Mouse (Mus musculus): ENCODE results near the gene Fbxw21.

Gene Fbxw21

DNA sequence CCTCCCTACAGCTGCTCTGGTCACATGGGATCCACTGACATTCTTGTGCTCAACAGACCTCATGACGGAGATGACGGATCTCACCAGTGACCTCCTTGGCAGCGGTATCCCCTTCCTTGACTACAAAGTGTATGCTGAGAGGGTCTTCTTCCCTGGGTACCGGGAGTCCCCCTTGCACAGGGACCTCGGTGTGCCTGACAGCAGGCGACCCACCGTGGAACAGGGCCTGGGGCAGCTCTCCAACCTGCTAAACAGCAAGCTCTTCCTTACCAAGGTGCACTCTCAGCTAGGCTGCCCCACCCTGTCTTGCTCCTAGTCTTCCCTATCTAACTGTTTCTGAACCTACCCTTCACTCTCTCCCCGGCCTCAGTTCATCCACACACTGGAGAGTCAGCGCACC lies 50.2 kb downstream of the Fbxw21 start:
- no peak for DNase-seq (ENCODE audit: extremely low spot score, low read depth, low spot score)

DNA sequence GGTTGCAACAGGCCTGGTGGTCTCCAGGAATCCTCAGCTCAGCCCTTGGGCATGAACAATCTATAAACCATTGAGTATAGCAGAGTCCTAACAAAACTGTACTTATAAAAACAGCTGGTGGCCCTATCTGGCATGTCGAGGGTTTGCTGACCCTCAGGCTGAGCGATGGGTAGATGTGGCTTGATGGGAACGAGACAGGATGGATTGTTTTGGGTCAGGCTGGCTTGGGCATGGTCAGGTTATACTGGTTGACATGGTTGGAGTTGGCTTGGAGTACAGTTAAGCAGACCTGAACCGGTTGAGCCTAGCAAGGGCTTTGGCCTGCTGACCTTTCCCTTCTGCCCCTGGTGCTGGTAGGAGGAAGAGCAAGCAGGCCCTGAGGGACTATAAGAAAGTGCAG lies 50.7 kb downstream of the Fbxw21 start:
- DNase-seq (ENCODE audit: extremely low spot score, low read depth, low spot score) = no peak

DNA sequence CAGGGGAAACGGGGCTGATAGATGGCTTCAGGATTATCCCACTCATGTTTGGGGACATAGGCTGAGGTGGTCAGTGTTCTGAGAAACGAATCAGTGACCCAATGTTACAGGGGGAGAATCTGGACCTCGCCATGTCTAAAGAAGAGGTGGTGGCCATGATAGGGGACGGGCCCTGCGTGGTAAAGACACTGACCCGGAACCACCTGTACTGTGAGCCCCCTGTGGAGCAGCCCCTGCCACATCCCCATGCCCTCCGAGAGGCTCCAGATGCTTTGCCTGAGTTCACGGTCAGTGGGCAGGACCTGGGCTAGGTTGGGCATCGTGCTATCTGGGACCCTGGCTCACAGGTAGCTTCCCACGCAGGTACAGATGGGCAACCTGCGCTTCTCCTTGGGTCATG lies 51.6 kb downstream of the Fbxw21 start:
- DNase-seq (ENCODE audit: extremely low spot score, low read depth, low spot score) = no peak

DNA sequence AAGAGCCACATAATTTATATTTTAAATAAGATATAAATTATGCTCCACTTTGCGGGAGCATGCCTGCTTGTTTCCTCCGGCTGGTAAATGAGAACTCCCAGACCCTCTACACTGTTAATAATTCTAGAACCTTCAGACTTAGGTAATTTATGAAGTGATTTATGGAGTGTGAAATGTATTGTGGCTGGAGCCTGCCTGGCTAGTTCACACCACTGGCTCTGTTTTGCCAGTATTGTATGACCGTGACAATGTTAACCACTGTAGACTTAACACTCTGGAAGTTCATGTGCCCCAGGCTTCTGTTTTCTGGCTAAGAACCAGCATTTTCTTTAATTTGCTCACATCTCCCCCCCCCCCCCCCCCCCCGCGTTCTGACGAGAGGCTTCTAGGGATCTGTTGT lies 54.5 kb downstream of the Fbxw21 start:
- DNase-seq (ENCODE audit: extremely low spot score, low read depth, low spot score) = no peak

DNA sequence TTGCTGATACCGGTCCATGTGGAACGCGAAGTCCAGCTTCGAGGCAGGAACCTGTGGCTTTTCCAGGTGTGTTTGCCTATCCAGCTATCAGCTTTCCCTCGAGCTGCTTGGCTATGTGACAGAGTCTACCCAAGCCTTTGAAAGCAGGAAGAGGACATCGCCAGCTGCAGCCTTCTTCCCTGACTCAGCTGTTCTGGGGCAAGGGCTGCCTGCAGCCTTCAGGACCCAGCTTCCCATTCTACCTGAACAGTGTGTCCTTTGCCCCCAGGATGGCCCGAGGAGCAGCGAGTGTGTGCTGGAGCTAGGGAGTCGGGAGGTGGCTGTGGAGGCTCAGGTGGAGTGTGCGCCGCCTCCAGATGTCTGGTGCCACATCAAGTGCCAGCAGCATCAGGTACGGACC lies 56.2 kb downstream of the Fbxw21 start:
- no peak for DNase-seq (ENCODE audit: extremely low spot score, low read depth, low spot score)

DNA sequence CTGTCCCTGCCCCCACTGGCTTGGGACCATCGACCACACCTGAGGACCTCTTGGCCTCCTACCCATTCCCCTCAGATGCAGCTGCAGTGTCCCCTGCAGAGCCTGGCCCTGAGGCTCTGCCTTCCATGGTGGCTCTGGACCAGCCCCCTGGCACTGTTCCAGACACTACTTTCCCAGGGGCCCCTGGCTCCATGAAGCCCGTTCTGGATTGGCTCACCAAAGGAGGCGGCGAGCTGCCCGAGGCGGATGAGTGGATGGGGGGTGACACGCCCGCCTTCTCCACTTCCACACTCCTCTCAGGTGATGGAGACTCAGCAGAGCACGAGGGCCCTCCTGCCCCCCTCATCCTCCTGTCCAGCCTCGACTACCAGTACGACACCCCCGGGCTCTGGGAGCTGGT lies 56.8 kb downstream of the Fbxw21 start:
- no peak for DNase-seq (ENCODE audit: extremely low spot score, low read depth, low spot score)

DNA sequence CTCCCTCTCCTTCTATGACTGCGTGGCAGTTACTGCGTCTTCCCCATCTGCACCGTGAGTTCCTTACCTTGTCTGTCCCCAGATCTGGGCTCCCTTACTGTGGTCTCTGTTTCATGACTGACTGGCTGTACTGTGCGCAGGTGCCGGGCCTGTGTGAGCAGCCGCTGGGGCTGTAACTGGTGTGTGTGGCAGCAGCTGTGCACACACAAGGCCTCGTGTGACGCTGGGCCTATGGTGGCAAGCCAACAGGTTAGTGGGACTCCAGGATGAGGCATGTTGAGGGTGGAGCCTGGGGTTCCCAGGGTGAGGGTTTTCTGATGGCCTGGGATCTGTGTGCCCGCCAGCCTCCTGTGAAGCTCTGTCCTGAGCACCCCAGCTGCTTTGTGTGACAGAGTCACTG lies 57.8 kb downstream of the Fbxw21 start:
- DNase-seq (ENCODE audit: extremely low spot score, low read depth, low spot score) = no peak

DNA sequence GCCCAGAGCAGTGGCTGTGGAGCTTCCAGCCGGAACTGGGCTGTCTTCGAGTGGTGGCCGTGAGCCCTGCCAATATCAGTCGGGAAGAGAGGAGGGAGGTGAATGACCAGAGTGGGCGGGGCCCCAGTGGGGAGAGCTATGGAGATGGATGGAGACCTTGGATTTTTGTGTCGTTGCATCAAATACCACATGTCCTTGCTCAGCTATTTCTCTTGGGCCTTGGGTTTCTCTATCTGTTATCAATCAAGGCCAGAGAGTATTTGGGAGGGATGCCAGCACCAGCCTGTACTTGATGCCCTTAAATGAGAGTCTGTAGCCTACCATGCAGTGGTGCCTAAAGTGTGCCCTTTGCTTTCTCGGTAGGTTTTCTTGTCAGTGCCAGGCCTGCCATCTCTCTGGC lies 58.6 kb downstream of the Fbxw21 start:
- no peak for DNase-seq (ENCODE audit: extremely low spot score, low read depth, low spot score)

DNA sequence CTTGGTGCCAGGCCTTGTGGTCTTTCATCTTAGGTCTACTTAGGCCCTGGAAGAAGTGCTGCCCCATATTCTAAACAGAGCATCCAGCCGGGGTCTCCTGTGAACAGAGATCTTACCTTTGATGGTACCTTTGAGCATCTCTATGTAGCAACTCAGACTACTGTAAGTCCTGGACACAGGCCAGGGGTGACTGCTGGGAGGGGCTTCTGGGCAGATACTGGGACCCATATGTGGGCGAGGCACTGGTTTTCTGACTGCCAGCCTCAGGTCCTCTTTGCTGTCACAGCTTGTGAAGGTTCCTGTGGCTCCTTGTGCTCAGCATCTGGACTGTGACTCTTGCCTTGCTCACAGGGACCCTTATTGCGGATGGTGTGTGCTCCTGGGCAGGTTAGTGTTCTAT lies 59.3 kb downstream of the Fbxw21 start:
- DNase-seq (ENCODE audit: extremely low spot score, low read depth, low spot score) = no peak

DNA sequence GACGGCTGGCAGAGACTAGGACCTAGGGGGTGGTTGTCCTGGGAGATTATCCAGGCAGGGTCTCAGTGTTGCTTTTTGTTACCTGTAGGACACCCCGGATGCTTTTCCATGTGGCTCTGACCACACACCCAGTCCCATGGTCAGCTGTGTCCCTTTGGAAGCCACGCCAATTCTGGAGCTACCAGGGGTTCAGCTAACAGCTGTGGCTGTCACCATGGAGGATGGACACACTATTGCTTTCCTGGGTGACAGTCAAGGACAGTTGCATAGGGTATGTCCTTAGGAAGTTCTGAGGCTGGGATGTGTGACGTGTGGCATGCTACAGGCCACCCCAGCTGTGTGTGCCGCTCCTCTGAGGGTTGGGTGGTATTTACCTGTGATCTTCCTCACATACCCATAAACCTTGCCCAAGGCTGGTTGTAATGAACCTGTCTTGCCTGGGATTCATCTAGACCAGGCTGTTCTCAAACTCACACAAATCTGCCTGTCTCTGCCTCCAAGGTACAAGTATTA lies 59.9 kb downstream of the Fbxw21 start:
- no peak for DNase-seq (ENCODE audit: extremely low spot score, low read depth, low spot score)

DNA sequence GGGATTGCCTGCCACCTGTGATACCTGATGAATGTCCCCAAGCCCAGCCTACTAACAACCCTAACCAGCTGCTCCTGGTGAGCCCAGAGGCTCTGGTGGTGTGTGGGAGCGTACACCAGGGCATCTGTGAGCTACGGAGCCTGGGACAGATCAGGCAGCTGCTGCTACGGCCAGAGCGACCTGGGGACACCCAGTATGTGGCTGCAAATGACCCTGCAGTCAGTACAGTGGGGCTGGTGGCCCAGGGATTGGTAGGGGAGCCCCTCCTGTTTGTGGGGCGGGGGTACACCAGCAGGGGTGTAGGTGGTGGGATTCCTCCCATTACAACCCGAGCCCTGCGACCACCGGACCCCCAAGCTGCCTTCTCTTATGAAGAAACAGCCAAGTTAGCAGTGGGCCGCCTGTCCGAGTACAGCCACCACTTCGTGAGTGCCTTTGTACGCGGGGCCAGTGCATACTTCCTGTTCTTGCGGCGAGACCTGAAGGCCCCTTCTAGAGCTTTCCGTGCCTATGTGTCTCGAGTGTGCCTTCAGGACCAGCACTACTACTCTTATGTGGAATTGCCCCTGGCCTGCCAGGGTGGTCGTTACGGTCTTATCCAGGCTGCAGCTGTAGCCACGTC lies 61.4 kb downstream of the Fbxw21 start:
- DNase-seq (ENCODE audit: extremely low spot score, low read depth, low spot score) = no peak

DNA sequence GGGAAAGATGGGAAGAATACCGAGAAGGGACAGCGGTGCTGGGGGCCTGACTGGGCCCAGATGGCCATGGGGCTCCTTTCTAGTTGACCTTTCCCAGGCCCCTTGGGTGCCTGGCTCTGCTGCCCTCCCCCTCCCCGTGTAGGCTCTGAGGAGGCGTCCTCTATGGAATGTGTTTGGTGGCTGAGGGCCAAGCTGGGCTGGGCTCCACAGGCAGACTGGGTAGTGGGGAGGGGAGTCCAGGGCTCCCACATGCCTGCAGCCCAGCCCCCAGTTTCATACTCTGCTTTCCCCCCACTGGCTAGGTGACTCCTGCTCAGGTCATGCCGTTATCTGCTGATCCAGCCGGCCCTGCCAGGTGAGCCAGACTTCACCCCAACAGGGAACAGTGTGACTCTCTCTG lies 62.9 kb downstream of the Fbxw21 start:
- no peak for DNase-seq (ENCODE audit: extremely low spot score, low read depth, low spot score)

DNA sequence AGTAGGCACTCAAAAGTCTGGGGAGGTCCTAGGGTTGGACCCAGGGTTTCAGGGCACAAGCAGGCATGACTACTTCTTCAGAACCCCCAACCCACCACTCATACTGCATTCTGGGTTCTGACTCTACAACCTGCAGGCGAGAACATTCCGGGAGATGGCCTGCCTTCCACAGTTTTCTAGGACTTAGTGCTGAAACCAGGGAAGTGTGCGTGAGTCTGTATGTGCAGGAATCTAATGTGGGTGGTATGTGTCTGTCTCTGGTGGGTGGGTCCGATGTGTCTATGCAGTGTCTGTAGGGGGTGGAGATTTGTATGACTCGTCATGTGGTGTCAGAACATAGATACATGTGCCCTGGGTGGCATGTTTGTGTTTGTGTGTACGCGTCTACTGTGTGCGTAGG lies 63.5 kb downstream of the Fbxw21 start:
- no peak for DNase-seq (ENCODE audit: extremely low spot score, low read depth, low spot score)

DNA sequence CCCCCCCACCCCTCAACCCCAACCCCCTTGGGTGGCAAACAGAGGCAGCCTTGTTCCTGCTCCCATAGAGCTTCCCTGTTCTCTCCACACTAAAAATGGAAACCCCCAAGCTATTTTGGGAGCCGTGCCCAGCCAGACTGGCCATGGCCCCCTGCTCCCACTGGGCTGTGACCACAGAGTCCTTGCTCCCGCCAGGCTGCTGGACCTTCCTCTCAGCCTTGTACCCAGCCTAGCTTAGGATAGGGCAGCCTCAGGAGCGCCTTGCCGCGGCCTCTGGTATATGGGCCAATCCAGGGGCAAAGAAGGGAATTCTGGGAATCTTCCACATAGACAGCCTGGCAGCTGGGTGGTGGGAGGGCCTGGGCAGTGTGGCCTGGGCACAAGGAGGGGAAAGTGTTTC lies 64.0 kb downstream of the Fbxw21 start:
- no peak for DNase-seq (ENCODE audit: extremely low spot score, low read depth, low spot score)

DNA sequence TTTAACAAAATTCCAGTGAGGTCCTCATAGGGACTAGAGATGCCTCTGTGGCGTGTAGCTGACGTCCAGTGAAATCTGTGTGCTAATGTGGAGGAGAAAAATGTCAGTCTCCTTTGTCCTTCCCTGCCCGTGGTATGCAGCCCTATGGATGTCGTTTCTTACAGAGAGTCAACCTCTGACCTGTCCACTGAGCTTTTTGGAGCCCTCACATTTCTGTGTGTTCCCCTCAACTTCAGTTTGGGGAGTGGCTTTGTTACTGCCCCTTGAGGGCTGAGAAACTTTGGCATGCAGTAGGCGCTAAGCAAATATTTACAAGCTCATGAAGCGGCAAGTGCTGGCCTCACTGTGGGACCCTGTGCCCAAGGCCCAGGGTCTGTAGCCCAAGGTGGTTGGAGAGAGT lies 64.5 kb downstream of the Fbxw21 start:
- DNase-seq (ENCODE audit: extremely low spot score, low read depth, low spot score) = no peak

DNA sequence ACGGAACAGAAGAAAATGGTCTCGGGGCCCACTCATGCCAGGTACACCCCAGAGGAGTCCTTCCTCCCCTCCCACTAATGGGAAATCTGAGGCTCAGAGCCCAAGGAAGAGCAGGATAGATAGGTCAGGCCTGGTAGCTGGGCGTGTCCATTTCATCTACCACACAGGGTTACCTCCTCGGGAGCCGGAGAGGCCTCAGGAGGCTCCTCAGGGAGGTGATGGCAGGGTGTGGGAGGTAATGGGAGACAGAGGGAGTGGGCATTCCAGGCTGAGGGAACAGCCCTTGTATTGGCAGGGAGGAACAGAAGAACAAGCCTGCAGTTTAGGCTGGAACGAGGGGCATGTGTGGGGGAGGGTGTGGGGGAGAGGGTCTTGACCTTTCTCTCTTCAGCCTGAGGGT lies 65.0 kb downstream of the Fbxw21 start:
- no peak for DNase-seq (ENCODE audit: extremely low spot score, low read depth, low spot score)

DNA sequence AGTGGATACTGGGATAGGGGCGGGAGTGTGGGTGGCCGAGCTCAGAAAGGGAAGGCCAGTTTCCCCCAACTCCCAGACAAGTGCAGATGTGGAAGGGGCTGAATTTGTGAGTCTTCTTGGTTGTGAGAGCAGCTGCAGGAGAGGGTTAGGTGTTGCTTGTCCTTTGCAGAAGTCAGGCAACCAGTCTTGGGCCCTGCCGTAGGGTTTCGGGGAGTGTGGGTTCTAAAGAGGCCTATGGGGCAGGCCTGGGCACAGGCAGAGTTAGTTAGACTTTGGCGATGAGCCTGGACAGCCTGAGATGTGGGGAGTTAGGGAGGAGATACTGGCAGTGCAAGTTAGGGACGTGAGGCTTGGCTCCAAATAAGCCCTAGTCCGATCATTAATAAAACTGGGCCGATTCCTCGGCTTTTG lies 65.6 kb downstream of the Fbxw21 start:
- no peak for DNase-seq (ENCODE audit: extremely low spot score, low read depth, low spot score)

DNA sequence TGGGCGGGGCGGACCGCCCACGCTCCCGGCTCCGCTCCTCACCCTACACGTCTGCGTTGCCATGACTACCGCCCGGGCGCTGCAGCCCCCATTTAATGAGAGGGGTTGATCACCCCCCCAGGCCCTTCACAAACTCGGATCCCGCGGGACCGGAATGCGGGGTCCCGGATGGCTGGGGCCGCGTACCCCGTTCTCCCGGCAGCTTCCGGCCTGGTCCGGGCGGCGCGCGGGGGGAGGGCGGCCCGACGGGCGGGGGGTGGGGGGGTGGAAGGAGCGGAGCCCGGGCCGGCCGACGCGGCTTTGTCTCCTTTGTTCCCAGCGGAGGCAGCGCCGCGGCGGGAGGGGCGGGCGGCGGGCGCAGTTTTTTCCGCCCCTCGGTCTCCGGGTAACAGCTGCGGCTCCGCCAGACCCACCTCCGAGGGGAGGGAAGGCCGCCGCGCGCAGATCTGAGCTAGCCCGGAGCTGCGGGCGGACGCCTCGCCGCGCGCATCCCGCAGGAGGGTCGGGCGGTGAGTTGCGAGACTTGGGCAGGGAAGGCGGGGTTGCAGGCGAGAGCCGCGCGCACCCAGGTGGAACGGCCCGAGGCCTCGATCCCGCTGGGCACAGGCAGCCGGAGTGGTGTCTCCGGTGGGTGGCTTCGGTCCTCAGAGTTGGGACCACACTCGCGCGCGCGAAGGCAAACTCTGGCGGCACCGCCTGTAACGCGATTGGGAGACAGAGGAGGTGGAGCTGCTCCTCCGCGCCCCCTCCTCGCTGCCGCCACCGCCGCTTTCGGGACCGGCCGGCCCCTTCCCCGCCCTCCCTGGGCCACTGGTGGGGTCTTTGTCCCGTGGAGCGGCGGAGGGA lies 66.5 kb downstream of the Fbxw21 start, which contains the start of gene Plxnb1:
TSS of gene Plxnb1 (plus strand) at position 253 of the 846 bp plus-strand sequence.
- DNase-seq (ENCODE audit: extremely low spot score, low read depth, low spot score) = no peak

DNA sequence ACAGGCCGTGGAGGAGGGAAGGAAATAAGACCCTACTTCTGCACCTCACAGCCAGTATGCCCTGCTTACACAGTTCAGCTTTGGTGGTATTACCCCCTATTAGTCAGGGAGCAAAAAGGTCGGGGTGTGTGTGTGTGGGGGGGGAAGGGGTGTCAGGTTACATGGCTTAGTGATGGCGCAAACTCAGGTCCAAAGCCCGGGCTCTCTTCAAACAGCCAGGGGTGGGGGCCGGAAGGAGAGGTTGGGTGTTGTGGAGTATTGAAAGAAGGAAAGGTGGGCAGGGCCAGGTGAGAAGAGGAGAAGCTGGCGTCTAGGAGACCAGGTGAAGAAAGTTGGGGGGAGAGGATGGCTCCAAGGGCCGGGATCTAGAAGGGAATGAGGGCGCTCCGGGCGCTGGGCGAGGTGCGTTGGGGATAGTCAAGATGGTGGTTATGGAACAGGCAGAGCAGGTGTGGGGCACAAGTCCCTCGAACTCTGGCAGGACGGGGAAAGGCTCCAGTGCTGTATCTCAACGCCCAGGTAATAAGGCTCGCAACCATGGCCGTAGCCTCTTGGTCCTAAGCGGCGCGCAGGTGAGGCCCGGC lies 67.2 kb downstream of the Fbxw21 start:
- no peak for DNase-seq (ENCODE audit: extremely low spot score, low read depth, low spot score)

DNA sequence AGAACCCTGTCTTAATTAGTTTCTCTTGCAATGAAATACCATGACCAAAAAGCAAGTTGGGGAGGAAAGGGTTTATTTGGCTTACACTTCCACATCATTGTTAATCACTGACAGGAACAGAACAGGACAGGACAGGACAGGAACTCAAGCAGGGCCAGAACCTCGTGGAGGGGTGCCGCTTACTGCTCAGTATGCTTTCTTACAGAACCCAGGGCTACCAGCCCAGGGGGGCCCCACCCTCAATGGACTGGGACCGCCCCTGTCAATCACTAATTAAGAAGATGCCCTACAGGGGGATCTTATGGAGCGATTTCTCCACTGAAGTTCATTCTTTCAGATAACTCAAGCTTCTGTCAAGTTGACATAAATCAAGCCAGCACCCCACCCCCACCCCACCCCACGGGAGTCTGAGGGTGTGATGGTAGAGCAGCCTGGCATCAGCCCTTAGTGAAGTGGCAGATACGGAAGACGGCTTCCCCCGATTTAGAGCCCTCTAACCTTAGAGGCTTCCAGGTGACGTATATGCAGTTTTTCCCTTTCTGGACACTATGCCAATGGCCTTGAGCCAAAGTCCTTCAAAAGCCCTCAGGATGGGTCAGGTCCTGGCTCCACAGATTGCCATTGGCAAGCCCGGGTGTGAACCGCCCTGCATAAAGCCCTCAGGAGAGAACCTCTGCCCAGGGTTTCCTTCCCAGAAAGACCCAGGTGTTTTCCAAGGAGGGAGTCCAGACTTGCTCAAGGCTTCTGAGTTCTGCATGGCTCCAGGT lies 67.9 kb downstream of the Fbxw21 start:
- no peak for DNase-seq (ENCODE audit: extremely low spot score, low read depth, low spot score)

DNA sequence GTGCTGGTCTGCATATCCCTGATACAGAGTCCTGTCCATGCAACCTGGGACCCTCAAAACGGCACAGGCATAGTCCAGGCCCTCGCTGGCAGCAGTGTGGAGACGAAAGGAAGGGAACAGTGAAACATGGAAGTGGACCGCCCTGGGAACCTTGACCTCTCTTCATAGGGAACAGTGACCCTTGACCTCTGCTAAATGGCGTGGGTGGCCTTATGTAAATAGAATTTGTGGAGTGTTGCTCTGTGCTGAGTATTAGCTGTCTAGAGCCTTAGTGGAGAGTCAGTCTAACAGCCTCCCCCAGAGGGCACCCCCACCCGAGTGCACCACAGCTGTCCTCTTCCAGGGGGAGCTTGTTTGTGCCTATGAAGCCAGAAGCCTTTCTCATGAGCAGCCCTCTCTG lies 69.0 kb downstream of the Fbxw21 start:
- DNase-seq (ENCODE audit: extremely low spot score, low read depth, low spot score) = no peak
